Mouse (Mus musculus): ENCODE results near the gene Mthfr. TPM values are rescaled to one million over a fixed set of nuclear protein-coding genes. Genes with fewer than 3 reads are reported as not detected.
"Not testable (repeated sequence)": the region's sequence is repeated elsewhere in the genome, so short reads cannot be mapped to it uniquely, and the experiment has no call there.

Mthfr gene
- total RNA-seq, 2 experiments from 2014 or later: 28.0 to 30.8 TPM

GRCm38 (mm10) chr4:148040029-148040830, 1.4 kb downstream of the Mthfr start:
- DNase-seq (ENCODE audit: low spot score in 2 of 2): no peak

DNA sequence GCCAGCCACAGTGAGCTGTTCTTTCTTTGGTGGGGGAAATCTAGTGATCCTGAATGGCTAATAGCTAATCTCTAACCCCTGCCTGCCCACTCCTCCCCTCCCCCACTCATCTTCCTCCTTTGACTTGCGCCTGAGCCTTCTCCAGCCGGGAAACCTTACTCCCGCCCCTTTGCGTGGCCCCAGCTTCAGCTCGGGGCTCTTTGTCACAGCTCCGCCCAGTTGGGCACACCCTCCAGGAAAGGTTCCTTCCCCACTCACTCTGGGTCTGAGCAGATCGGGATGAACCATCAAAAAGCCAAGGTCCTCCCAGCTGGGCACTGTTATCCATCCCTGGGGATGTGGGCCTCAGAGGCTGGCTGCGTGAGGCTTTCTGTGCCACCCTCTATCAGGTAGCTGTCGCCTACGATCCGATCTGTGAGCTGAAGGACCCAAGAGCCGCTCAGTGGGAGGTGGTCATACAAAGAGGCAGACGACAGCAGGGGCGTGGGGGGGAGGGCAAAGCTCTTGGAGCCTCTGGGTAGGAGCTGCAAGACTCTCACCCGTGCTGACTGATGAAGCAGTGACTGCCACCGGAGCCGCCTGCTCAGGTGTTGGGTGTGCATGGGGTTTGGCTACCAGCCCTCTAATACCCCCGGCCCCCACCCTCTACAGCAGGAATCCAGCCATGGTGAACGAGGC, 2.2 kb downstream of the Mthfr start:
- peak in 1 of 2 experiments; percentile 66 for DNase-seq (ENCODE audit: low spot score in 2 of 2)

DNA sequence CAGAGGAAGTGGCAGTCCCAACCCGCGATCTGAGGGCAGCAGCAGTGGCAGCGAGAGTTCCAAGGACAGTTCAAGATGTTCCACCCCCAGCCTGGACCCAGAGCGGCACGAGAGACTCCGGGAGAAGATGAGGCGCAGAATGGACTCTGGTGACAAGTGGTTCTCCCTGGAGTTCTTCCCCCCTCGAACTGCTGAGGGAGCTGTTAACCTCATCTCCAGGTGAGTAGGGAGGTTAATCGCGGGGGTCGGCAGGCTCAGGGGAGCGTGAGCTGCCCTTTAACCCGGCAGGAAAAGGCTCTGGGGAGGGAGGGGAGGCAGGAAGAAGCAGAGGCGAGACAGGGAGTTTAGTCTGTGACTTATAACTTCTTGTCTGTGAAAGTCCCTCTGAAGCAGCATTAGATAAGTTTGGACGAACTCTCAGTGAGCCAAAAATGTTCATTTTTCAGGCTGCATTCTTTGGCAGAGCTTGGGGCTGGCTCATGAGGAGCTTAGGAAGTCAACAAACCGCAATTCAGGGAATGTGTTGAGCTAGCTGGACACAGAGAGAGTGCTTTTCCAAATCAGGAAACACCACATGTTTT, 2.8 kb downstream of the Mthfr start:
- DNase-seq (ENCODE audit: low spot score in 2 of 2): no peak

GRCm38 (mm10) chr4:148043327-148043726, 4.5 kb downstream of the Mthfr start:
- not testable (repeated sequence) for DNase-seq (ENCODE audit: low spot score in 2 of 2)

DNA sequence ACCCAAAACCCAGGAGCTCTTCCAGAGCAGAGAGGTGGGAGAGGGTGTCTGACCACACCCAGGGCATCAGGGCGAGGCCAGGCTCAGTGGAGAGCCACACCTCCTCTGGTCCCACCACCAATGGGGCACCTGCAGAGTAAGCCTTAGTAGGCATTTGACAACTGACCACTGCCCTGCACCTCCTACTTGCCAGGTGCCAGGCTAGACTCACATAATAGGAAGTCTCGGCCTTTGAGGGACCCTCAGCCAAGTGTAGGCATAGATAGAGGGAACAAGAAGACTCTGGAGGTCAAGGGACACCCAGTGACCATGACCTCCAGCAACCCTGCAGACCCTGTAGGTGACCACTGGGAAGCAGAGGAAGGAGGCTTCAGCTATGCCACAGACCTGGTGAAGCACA, 5.2 kb downstream of the Mthfr start:
- DNase-seq (ENCODE audit: low spot score in 2 of 2): no peak

GRCm38 (mm10) chr4:148046450-148047031, 7.7 kb downstream of the Mthfr start:
- DNase-seq (ENCODE audit: low spot score in 2 of 2): no peak

DNA sequence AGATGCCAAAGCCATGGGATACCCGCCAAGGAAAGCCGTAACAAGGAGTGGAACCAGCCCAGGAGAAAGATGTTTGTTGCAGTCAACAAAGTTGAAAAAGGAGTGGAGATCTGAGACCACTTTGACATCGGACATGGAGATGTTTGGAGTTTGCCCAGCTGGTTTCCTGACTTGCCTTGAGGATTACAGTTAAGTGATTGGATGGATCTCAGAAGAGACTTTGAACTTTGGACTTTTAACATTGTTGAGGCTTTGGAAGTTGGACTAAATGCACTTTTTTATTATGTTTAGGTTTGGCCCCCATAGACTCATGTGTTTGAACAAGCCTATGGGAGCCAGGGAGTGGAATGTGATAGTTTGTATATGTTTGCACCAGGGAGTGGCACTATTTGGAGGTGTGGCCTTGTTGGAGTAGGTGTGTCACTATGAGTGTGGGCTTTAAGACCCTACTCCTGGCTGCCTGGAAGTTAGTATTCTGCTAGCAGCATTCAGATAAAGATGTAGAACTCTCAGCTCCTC, 11.6 kb downstream of the Mthfr start:
- DNase-seq (ENCODE audit: low spot score in 2 of 2): not testable (repeated sequence)

- no peak for DNase-seq (ENCODE audit: low spot score in 2 of 2)
These were observed 12.3 kb downstream of the Mthfr start for GRCm38 (mm10) chr4:148051046-148051776.

GRCm38 (mm10) chr4:148051886-148052285, 13.0 kb downstream of the Mthfr start:
- DNase-seq (ENCODE audit: low spot score in 2 of 2): no peak

DNA sequence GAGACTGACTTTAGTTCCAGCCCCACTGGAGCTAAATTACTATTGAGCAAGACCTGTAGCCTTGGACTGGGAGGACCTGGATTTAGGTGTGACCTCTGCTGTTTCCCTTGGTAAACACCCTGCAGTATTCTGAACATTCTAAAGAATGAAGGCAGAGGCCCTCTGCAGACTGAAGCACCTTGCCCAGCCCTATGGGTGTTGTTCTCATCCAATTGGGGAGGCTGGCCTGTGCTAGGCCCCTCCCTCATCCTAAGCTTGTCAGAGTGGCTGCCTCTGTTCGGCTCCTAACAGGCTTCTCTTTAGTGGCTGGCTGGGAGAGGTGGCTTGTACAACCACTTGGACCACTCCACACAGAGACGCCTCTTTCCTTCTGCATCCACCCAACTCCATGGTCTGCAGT, 14.1 kb downstream of the Mthfr start:
- DNase-seq (ENCODE audit: low spot score in 2 of 2): no peak

GRCm38 (mm10) chr4:148053417-148053920, 14.6 kb downstream of the Mthfr start:
- peak; percentile 81 to 87 for DNase-seq (ENCODE audit: low spot score in 2 of 2)

GRCm38 (mm10) chr4:148054961-148055695, 16.3 kb downstream of the Mthfr start:
- DNase-seq (ENCODE audit: low spot score in 2 of 2): no peak

DNA sequence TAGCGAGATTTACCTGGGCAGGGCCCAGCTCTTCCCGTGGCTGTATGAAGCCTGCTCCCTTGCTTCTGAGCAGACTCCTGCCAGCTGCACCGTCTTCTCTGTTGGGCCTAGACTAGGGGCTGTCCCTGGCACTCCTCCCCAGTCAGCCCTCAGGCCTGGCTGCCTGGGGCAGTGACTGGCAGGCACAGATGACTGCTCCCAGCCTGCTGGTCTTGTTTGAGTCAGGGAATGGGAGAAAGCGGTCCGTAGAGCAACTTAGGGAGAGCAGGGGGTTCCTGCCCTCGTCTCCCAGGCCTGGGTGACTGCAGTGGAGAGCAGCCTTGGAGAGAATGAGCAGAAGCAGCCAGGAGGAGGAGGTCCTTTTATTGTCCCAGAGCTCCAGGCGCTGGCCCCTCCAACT, 17.4 kb downstream of the Mthfr start:
- DNase-seq (ENCODE audit: low spot score in 2 of 2): no peak

- no peak for DNase-seq (ENCODE audit: low spot score in 2 of 2)
These were observed 17.9 kb downstream of the Mthfr start for GRCm38 (mm10) chr4:148056801-148057200.

DNA sequence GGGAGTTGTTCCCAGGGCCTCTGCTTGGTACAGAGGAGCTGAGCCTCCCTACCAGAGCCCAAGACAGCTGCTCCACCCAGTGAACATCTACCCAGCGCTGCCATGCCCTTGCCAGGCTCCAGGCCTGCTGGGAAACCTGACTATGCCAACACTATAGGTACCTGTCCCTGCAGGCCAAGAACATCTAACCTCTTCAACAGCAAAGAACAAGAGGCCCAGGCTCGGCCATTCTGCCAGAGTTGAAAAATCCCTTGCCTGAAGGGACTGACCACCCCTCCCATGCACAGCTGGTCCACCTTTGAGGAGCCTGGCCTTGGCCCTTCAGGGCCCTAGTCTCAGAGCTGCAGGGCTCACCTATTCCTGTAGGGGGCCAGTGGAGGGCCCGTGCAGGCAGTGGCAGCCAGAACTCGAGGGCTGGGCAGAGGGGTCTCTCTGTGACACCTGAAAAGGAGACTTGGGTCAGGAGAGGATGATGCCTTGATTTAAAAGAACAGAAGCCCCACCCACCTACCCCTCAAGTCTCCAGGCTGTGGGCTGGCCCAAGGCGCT, 18.9 kb downstream of the Mthfr start:
- DNase-seq (ENCODE audit: low spot score in 2 of 2): no peak

DNA sequence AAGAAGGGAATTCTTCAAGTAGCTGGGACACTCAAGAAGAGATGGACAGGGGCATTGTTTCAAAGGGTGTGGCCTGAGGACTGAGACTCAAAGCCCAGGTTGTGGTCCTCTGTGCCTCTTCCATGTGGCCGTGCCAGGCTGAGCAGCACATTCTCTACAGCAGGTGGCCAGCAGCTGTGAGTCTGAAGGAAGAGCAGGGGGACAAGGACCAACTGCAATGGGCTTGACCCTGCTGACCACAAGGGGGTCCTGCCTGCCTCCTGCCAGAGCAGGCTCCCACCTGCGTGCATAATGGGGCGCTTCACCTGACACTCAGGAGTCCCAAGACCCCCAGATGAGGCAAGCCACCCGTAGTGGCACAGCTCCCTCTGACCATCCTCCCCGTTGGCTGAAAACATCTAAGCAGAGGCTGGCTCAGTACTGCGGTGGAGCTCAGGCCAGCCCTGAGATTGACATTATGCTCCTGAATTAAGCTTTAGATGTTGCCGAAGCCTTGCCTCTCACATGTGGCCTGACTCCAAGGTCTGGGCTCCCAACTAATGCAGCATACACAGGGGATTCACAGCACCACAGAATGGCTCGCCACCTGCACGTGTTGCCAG, 19.4 kb downstream of the Mthfr start:
- no peak for DNase-seq (ENCODE audit: low spot score in 2 of 2)

DNA sequence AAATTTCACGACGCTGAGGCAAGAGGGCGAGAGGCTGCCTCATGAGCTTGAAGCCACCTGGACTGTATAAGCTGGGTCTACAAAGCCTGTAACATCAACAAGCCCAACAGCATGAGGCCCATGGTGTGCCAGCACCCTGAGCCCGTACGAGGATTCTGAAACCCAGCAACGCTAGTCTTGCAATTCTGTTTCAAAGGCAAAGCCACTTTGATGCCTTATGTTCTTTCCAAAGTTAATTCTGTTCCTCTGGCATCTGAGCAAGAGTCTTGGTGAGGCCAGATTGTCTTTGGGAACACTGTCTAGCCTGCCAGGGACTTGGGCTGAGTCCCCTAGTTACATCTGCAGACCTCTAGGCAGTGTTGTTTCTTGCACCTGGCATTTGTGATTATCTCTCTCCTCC, 20.1 kb downstream of the Mthfr start:
- DNase-seq (ENCODE audit: low spot score in 2 of 2): peak; percentile 49 to 75

- DNase-seq (ENCODE audit: low spot score in 2 of 2): no peak
These were observed 21.5 kb downstream of the Mthfr start for GRCm38 (mm10) chr4:148060120-148061085.
